Mouse (Mus musculus) neural tube, embryonic 12.5 days (tissue): ENCODE data around the gene Clic3. TPM values are rescaled to one million over a fixed set of nuclear protein-coding genes. Genes with fewer than 3 reads are reported as not detected.
A peak's percentile ranks its signal among the peaks of the same experiment; 100 is the strongest.

Experiments used
- ATAC-seq: fragments of 200-750 bp; cut with Nextera tagmentation; 2 replicates; pipeline ENCODE4 v1.8.0; 2017; ENCODE audit warnings: low read depth, mild to moderate bottlenecking, moderate TSS enrichment, moderate library complexity; ENCODE audit not compliant: low FRiP score
- H3K27ac ChIP-seq: fragments of 300-500 bp; sonication (generic); 2 replicates; pipeline ENCODE4 v1.5.1; 2016
- H3K27me3 ChIP-seq: fragments of 300-500 bp; sonication (generic); replicated peaks from 2 replicates; pipeline ENCODE4 v1.6.1; 2016; ENCODE audit warnings: mild to moderate bottlenecking
- H3K36me3 ChIP-seq: fragments of 300-500 bp; sonication (generic); 2 replicates; pipeline ENCODE4 v1.6.1; 2016; ENCODE audit warnings: mild to moderate bottlenecking
- H3K4me1 ChIP-seq: fragments of 300-500 bp; sonication (generic); 2 replicates; pipeline ENCODE4 v1.6.1; 2016
- H3K4me2 ChIP-seq: fragments of 300-500 bp; sonication (generic); replicated peaks from 2 replicates; pipeline ENCODE4 v1.6.1; 2016; ENCODE audit warnings: mild to moderate bottlenecking
- H3K4me3 ChIP-seq: fragments of 300-500 bp; sonication (generic); 2 replicates; pipeline ENCODE4 v1.5.1; 2016
- H3K9ac ChIP-seq: fragments of 300-500 bp; sonication (generic); 2 replicates; pipeline ENCODE4 v1.6.1; 2016; ENCODE audit warnings: mild to moderate bottlenecking
- H3K9me3 ChIP-seq: fragments of 300-500 bp; sonication (generic); 2 replicates; pipeline ENCODE4 v1.6.1; 2016; ENCODE audit warnings: mild to moderate bottlenecking
- WGBS: fragments of 180-500 bp; shearing (Covaris S2); methylation state at CpG from one replicate; pipeline ENCODE4 v1.1.7; 2016; 5-methylcytosine and 5-hydroxymethylcytosine counted together
- polyA plus RNA-seq: library from polyadenylated mRNA; unstranded; fragments of >200 nt; fragmentation: Nextera tagmentation; extraction: Ambion mirVana; gene quantifications from 2 replicates; pipeline ENCODE4 v1.2.1, GENCODE M21; 2016

Gene Clic3
- polyA plus RNA-seq, 1 experiment from 2014 or later: 2.3 TPM

- H3K27me3 ChIP-seq: no peaks in the 10 kb centered on the region
- no peak overlapping the region for H3K4me3 ChIP-seq
- no peak overlapping the region for H3K9ac ChIP-seq
- WGBS: 87% methylated on average over 9 of the region's 9 CpGs
- peaks cover 24% of the 10 kb centered on the region for H3K4me1 ChIP-seq
- H3K9me3 ChIP-seq: no peaks in the 10 kb centered on the region
- H3K36me3 ChIP-seq: peaks cover 16% of the 10 kb centered on the region
- no peak overlapping the region for H3K4me2 ChIP-seq
- no peak overlapping the region for H3K27ac ChIP-seq
- no peak for ATAC-seq
Observed at GRCm38 (mm10) chr2:25457022-25457896, 621 bp downstream of the Clic3 start.

DNA sequence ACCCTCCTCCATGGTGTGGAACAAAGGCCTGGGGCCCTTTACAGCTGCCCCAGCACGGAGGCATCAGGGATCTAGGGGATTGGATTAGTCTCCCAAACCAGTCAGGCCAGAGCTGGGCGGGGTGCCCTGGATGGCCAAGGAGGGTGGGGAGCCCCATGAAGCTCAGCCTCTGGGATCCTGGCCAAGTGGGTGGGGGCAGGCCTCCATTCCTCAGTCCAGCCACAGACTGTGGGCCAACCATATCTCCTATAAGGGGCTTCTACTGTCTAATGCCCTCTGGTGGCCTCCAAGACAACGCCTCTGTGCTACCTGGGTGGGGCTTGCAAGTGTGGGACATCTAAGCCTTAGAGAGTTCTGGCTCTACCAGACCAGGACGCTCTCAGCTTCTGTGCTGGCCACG, 2.3 kb downstream of the Clic3 start:
- WGBS: 88% methylated on average over 5 of the region's 5 CpGs
- Histone ChIP-seq H3K27me3 (no peaks in the 10 kb centered on the region), H3K9me3 (no peaks in the 10 kb centered on the region), H3K9ac (no peak overlapping the region), H3K4me1 (peaks cover 24% of the 10 kb centered on the region), H3K4me3 (no peak overlapping the region), H3K36me3 (peaks cover 16% of the 10 kb centered on the region), H3K27ac (no peak overlapping the region), H3K4me2 (peak overlapping the region; percentile 85; the same call in 1 of the 2 replicates)
- no peak for ATAC-seq

GRCm38 (mm10) chr2:25460135-25460534, 3.5 kb downstream of the Clic3 start:
- peaks cover 24% of the 10 kb centered on the region for H3K4me1 ChIP-seq
- H3K27ac ChIP-seq: peak overlapping the region; percentile 79

DNA sequence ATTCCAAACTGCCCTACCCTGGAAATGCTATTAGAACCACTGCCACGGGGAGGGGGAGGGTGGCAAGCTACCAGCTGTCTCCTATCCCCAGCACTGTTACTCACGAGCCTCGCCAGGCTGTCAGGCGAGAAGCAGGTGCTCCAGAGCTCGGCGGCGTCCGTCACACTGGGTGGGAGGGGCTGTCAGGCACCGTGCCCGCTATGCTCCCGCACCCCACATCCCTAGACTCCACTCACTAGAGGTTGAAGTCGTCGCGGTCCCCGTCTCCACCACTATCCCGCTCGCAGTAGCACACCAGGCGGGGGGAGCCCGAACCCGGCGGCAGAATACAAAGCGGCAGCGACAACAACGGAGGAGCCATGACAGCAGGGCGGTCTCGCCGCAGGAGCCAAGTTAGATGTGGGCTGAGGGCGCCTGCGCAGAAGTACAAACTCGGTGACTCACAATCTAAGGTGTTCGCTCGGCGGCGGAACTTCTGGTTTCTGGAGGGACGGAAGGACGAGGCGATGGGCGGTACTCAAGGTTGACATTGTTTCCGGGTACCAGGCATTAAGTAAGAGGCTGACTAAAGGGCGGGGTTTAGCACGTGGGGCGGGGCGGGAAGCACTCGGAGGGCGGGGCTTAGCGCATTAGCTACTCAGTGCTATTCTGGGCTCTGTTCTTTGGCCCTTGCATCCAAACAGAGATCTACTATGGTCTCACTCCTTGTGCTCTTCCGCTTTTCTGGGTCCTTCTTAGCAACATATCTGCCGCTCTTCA, 4.1 kb downstream of the Clic3 start, which contains the start of gene Paxx:
Paxx (minus strand) TSS at position 544 of the 759 bp plus-strand sequence.
- under 1% methylated on average over 48 of the region's 48 CpGs for WGBS

More at GRCm38 (mm10) chr2:25460135-25460534, 3.5 kb downstream of the Clic3 start:
- Histone ChIP-seq H3K9me3 (no peaks in the 10 kb centered on the region), H3K27me3 (no peaks in the 10 kb centered on the region), H3K36me3 (peaks cover 16% of the 10 kb centered on the region), H3K4me3 (peak overlapping the region; percentile 57), H3K4me2 (peak overlapping the region; percentile 85), H3K9ac (peak overlapping the region; percentile 66)
- 35% methylated on average over 5 of the region's 5 CpGs for WGBS
- peak; percentile 18; the same call in 1 of the 2 replicates for ATAC-seq

DNA sequence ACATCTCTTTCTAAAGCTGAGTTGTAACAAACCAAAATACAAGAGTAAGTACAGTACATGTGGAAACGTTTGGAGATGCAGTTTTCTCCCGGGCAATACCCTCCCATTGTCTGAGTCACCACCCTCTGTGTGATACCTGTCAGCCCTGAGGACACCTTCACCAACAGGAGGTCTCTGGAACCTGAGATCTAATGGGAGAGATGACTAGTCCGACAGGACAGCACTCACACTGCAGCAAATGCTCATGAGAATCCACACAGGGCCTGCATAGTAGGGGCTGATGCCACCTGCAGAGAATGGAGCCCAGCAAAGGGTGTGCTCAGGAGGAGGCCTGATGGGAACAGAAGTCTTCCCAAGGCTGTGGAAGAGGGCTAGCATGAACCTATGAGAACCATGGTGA, 4.8 kb downstream of the Clic3 start:
- no peak overlapping the region for H3K27ac ChIP-seq
- 30% methylated on average over 3 of the region's 3 CpGs for WGBS
- peak overlapping the region; percentile 57 for H3K4me3 ChIP-seq
- H3K36me3 ChIP-seq: peaks cover 16% of the 10 kb centered on the region
- ATAC-seq: peak; percentile 8
- peaks cover 24% of the 10 kb centered on the region for H3K4me1 ChIP-seq
- H3K9ac ChIP-seq: no peak overlapping the region; the same call in 1 of the 2 replicates
- no peaks in the 10 kb centered on the region for H3K9me3 ChIP-seq
- no peaks in the 10 kb centered on the region for H3K27me3 ChIP-seq
- peak overlapping the region; percentile 85 for H3K4me2 ChIP-seq

More for the DNA sequence above, 4.1 kb downstream of the Clic3 start, which contains the start of gene Paxx:
- peaks cover 24% of the 10 kb centered on the region for H3K4me1 ChIP-seq
- H3K9ac ChIP-seq: peak within 1 kb of the TSS; percentile 66
- peaks cover 16% of the 10 kb centered on the region for H3K36me3 ChIP-seq
- H3K9me3 ChIP-seq: no peaks in the 10 kb centered on the region
- H3K27ac ChIP-seq: peak within 1 kb of the TSS; percentile 79
- peak; percentile 92 for ATAC-seq
- no peaks in the 10 kb centered on the region for H3K27me3 ChIP-seq
- H3K4me2 ChIP-seq: peak within 1 kb of the TSS; percentile 85
- H3K4me3 ChIP-seq: peak within 1 kb of the TSS; percentile 57

DNA sequence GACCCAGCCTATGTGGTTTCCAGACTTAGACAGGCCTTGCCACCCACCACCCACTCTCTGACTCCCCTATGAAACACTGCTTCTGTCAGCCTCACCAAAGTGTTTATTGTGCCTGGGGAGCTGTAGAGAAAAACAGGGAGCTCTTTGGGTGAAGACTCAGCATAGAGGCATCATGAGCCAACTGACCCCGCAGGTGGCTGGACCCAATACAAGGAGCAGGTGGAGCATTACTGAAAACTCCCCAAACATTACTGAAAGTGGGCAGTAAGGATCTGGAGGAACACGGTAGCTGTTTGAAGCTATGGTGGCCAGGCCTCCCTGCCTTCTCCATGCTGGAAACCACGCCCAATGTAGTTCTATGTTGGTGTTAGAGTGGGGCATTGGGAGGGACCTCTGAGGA, 7.0 kb downstream of the Clic3 start:
- ATAC-seq: no peak
- no peak overlapping the region for H3K4me2 ChIP-seq
- no peak overlapping the region for H3K4me3 ChIP-seq
- no peaks in the 10 kb centered on the region for H3K27me3 ChIP-seq
- H3K9me3 ChIP-seq: no peaks in the 10 kb centered on the region
- no peak overlapping the region for H3K27ac ChIP-seq
- H3K4me1 ChIP-seq: peaks cover 24% of the 10 kb centered on the region
- WGBS: 86% methylated on average over 3 of the region's 3 CpGs
- no peak overlapping the region for H3K9ac ChIP-seq
- H3K36me3 ChIP-seq: peaks cover 8% of the 10 kb centered on the region

DNA sequence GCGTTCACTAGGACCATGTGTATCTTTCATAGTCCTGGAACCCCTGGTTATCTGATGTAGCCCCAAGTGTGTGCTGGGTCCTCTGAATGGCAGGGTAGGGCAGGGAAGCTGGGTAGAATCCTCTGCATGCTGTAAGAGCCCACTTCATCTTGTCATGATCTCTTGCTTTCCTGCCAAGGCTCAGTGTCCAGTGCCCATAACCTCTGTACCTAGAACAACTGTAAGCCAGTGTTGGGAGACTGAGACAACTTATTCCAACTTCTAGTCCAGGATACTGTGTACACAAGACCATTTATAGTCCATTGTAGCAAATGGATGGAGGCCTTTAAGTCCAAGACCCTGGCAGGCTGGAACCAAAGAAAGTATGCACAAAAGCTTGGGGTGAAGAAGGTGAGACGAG, 8.6 kb downstream of the Clic3 start:
- Histone ChIP-seq H3K4me2 (no peak overlapping the region), H3K36me3 (no peaks in the 10 kb centered on the region), H3K9ac (no peak overlapping the region), H3K4me1 (peaks cover 14% of the 10 kb centered on the region), H3K9me3 (no peaks in the 10 kb centered on the region), H3K4me3 (no peak overlapping the region), H3K27ac (no peak overlapping the region), H3K27me3 (no peaks in the 10 kb centered on the region)
- ATAC-seq: no peak
- WGBS: 87% methylated on average over 2 of the region's 2 CpGs

DNA sequence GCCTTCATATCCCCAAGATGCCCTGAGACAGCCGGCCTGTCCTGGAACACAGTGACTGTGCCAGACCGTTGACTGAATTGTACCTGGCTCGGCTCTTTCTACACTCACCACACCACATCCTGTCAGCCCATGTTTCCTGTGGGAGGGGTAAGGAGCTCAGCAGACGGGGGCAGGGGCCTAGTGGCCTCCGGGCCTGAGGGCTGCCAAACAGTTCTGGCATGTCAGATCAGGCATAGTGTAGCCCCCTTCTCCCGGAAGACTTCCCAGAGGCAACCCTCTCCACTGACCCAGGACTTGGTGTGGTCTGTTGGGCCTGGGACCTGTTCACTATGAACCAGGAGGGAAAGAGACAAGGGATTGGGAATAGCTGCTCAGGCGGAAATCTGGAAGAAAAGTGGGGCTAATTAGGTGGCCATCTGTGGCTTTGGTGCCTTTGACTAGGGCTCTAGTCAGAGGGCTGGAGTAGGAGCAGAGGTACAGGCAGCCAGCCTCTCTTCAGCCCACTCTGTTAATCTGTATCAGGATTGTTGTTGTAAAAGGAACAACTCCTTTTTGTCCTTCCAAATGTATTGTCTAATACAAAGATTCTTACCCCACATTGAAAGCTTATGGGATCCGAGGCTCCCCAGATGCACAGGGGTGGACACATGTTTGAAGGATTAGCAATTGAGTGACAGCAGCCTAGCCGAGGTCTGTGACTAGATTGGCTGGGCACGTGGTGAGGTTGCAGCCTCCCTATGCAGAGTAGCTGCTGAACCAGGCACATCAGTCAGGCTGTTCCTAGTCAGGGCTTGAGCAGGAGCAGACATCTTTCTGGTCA, 9.4 kb downstream of the Clic3 start:
- Histone ChIP-seq H3K36me3 (no peaks in the 10 kb centered on the region), H3K9me3 (no peaks in the 10 kb centered on the region), H3K4me3 (no peak overlapping the region), H3K27ac (no peak overlapping the region), H3K27me3 (no peaks in the 10 kb centered on the region), H3K4me1 (peaks cover 11% of the 10 kb centered on the region; the same call in 1 of the 2 replicates), H3K4me2 (no peak overlapping the region), H3K9ac (no peak overlapping the region)
- no peak for ATAC-seq
- 59% methylated on average over 10 of the region's 10 CpGs for WGBS

DNA sequence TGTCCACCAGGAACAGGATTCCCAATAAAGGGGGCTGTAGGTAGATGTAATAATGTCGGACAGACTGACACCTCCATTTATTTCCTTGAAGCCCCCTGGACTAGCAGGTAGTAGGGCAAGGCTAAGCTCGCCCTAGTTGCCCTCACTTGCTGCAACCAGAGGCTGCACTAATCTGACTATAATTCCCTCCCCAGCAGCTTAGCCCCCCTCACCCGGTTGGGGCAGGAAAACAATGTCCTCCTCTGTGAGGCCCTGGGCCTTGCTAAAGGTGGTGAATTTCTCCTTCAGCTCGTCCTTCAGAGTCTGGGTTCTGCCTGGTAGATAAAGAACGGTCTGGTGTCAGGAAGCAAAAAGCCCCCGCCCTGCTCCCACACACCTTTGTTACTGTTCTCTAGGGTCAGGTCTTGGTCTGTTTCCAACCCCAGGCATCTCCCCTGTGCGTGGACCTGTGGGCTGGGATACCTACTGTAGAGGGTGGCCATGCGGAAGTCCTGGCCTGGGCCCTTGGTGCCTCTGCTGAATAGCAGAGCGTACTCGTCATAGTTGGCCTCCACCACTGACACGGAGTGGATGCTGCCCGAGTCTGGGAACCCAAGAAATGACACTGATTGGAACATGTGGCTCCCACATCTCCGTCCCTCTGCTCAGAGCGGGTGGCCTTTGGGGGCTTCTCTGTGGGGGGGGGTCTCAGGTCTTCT, 11.1 kb downstream of the Clic3 start:
- H3K27me3 ChIP-seq: no peaks in the 10 kb centered on the region
- 79% methylated on average over 14 of the region's 14 CpGs for WGBS
- H3K4me1 ChIP-seq: peaks cover 7% of the 10 kb centered on the region; the same call in 1 of the 2 replicates
- H3K9ac ChIP-seq: no peak overlapping the region
- H3K4me3 ChIP-seq: no peak overlapping the region
- no peaks in the 10 kb centered on the region for H3K36me3 ChIP-seq
- no peak for ATAC-seq
- no peak overlapping the region for H3K27ac ChIP-seq
- no peaks in the 10 kb centered on the region for H3K9me3 ChIP-seq
- no peak overlapping the region for H3K4me2 ChIP-seq

DNA sequence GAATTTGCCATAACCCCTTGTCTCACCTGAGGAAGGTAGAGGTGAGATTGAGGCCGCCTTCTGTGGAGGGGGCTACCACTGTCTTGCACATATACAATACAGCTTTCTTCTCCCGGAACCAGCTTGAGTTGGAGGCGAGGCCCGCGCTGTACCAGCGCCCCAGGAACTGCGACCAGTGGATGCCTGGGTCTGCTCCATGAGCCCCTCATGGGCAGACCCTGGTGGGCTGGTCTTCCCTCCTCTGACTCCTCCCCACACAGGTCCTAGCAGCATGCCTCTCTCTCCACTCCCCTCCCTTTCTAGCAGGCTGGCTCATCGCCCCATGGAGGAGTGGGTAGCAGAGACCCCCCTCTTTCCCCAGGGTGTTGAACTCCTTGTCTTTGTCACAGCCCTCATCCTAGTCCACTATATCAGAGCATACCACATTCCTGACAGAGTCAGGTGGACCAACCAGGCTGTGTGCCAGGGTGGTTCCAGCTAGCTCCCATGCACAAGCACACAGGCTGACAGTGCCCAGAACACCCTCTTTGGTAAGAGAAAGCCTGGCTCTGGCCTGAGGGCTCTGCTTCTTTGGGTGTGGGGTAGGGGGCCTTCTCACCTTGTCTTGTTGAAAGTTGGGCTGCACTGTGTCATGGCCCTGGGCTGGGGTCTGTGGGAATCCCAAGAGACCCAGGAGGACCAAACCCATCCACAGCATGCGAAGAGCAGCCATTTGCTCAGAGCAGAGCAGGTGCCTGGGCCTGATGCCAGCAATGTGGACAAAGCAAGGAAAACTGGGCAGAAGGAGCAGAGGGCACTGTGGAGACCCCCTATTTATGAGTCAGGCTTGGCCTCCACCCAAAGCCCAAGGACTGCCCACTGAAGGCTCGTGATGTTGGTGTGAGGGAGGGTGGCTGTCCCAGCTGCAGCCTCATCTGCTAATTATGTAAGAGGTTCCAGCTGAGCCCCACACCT, 12.6 kb downstream of the Clic3 start:
- 0 out of 2 replicates have a peak, but pooled peaks have one; percentile 44 for ATAC-seq
- peaks cover 7% of the 10 kb centered on the region; the same call in 1 of the 2 replicates for H3K4me1 ChIP-seq
- no peaks in the 10 kb centered on the region for H3K36me3 ChIP-seq
- H3K27me3 ChIP-seq: no peaks in the 10 kb centered on the region
- WGBS: 72% methylated on average over 10 of the region's 10 CpGs
- no peak overlapping the region for H3K4me3 ChIP-seq
- no peak overlapping the region for H3K27ac ChIP-seq
- no peak overlapping the region for H3K9ac ChIP-seq
- no peaks in the 10 kb centered on the region for H3K9me3 ChIP-seq
- no peak overlapping the region for H3K4me2 ChIP-seq
